In the genomic region with DNA sequence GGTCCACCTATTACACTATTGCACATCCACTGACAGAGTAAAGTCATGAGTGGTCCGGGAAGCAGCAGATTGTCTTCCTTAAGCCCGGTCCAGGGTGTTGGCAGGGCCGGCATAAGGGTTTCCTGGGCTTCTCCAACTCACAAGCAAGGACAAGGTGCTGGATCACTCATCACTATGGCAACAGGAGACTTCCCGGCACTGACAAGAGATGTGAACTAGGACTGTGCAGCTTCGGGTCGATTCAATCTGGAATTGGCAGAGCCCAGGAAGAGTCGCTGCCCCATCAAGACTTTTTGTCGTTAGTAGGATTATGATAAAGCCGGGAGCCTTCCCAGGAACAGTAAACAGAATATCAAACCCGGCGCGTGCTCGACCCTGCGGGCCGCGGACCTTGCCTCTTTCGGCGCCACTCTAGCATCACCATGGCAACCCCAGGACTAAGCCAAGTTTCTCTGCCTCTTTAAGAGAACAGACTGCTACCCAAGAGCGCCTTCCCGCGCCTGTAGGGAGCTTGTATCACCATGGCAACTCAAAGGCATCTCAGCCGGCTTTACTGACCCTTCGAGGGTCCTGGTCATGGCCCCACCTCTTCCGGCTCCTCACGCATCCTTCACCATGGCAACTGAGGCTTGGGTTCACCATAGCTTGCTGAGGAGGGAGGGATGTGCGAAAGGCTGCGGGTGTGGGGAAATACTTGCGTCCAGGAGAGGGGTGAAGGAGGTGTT, we compare ENCODE assay signal across 9 mouse cellular contexts.
DNase-seq lines count a peak whose midpoint lies in the region; ATAC-seq and TF ChIP-seq lines count a peak whose summit lies in the region.
"Had no signal": no experiment of that assay in that cellular context is flagged by ENCODE, and none has a peak within 500 bp of the region (broad histone marks: within the 10 kb centered on the region; RNA-seq: fewer than 3 reads in every experiment).

No protein-coding gene starts in this region.

- peaks cover 25% of the 10 kb centered on the region for H3K27me3 ChIP-seq in hindbrain, embryonic 10.5 days (ENCODE audit: insufficient read depth, poor library complexity, severe bottlenecking)
- 0 out of 2 replicates have a peak, but pooled peaks cover 2% of the 10 kb centered on the region for H3K27me3 ChIP-seq in midbrain, embryonic 15.5 days (replicated peaks)

- WGBS in hindbrain, embryonic 10.5 days = 2% methylated on average over 28 of the region's 28 CpGs
- WGBS in midbrain, embryonic 15.5 days = under 1% methylated on average over 28 of the region's 28 CpGs

- ATAC-seq in midbrain, embryonic 15.5 days (replicated peaks) = peak; percentile 98

- H3K36me3 ChIP-seq in hindbrain, embryonic 10.5 days = no peaks in the 10 kb centered on the region
- H3K36me3 ChIP-seq in midbrain, embryonic 15.5 days (replicated peaks) = no peaks in the 10 kb centered on the region

- no peaks in the 10 kb centered on the region for H3K9me3 ChIP-seq in hindbrain, embryonic 10.5 days
- no peaks in the 10 kb centered on the region for H3K9me3 ChIP-seq in midbrain, embryonic 15.5 days

- H3K27ac ChIP-seq in cortical plate, adult 2 months (ENCODE audit: insufficient read depth, low read length) = no peak overlapping the region
- peak overlapping the region; percentile 83 for H3K27ac ChIP-seq in hindbrain, embryonic 10.5 days
- H3K27ac ChIP-seq in midbrain, embryonic 15.5 days = peak overlapping the region; percentile 86

- DNase-seq in layer of hippocampus, adult 11-12 months (ENCODE audit: low spot score) = peak; percentile 73
- DNase-seq in layer of hippocampus, adult 9-10 months (ENCODE audit: low spot score) = no peak
- peak; percentile 93 for DNase-seq in hindbrain, embryonic 10.5 days (ENCODE audit: low spot score)
- peak; percentile 70 to 71 for DNase-seq in layer of hippocampus, adult 8-10 months (ENCODE audit: low spot score in 2 of 2)
- peak; percentile 47 for DNase-seq in testis, postnatal 14 days (ENCODE audit: low spot score)
- DNase-seq in gastrocnemius, adult 18-20 months (ENCODE audit: low spot score) = no peak

- TF ChIP-seq POLR2A in cortical plate, adult 2 months (IDR thresholded peaks at IDR 0.05; ENCODE audit: extremely low read depth, insufficient read depth, low read length) = 0 out of 2 replicates have a peak, but pooled peaks have one; percentile 27

- peaks cover 2% of the 10 kb centered on the region for H3K4me1 ChIP-seq in cortical plate, adult 2 months (ENCODE audit: control insufficient read depth, insufficient read depth, low read length)
- H3K4me1 ChIP-seq in hindbrain, embryonic 10.5 days (replicated peaks) = peaks cover 27% of the 10 kb centered on the region
- H3K4me1 ChIP-seq in midbrain, embryonic 15.5 days = peaks cover 25% of the 10 kb centered on the region

- peak overlapping the region; percentile 81 for H3K4me2 ChIP-seq in midbrain, embryonic 15.5 days

- peak overlapping the region; percentile 50 for H3K9ac ChIP-seq in midbrain, embryonic 15.5 days

- TF ChIP-seq CTCF in cortical plate, adult 2 months (IDR thresholded peaks at IDR 0.05; ENCODE audit: extremely low read depth, insufficient read depth, low read length) = no peak

- peak overlapping the region; percentile 44 for H3K4me3 ChIP-seq in cortical plate, adult 2 months (ENCODE audit: insufficient read depth, low read length)
- peak overlapping the region; percentile 53 for H3K4me3 ChIP-seq in hindbrain, embryonic 10.5 days
- peak overlapping the region; percentile 47 for H3K4me3 ChIP-seq in midbrain, embryonic 15.5 days
- H3K4me3 ChIP-seq: megakaryocyte, embryonic 14.5 days had no signal

Comparison
In these comparisons a context has a peak if more than half of its experiments do, and no peak if none do; other contexts are left out.
1. DNase-seq: peak in layer of hippocampus, adult 11-12 months (single experiment), hindbrain, embryonic 10.5 days (single experiment), layer of hippocampus, adult 8-10 months (2 of 2) and testis, postnatal 14 days (single experiment); none in layer of hippocampus, adult 9-10 months (single experiment) and gastrocnemius, adult 18-20 months (single experiment).
2. Peak in every context shown above with its lines, with median percentiles within 50 percentile points of each other: H3K4me3 ChIP-seq.